8 mouse cellular contexts compared by ENCODE assay signal in genomic region chr4:126300916-126301583, GRCm38 (mm10). TPM values are rescaled to one million over a fixed set of nuclear protein-coding genes. Genes with fewer than 3 reads are reported as not detected.
DNase-seq lines count a peak whose midpoint lies in the region; ATAC-seq and TF ChIP-seq lines count a peak whose summit lies in the region.

No protein-coding gene starts in this region.

- H3K27ac ChIP-seq in gastrocnemius, adult 2 months, result peak overlapping the region; percentile 64
- no peak overlapping the region for H3K27ac ChIP-seq in forebrain, embryonic 12.5 days
- H3K27ac ChIP-seq in liver, embryonic 13.5 days, result no peak overlapping the region
- H3K27ac ChIP-seq in left cerebral cortex, adult 2 months, result no peak overlapping the region

- DNase-seq in gastrocnemius, adult 2 months, result peak; percentile 58
- DNase-seq in gastrocnemius, adult 8-10 months (ENCODE audit: low spot score in 2 of 2), result no peak
- DNase-seq in CD4-positive helper T cell, adult 2 months (ENCODE audit: low read depth, low spot score), result peak; percentile 49
- DNase-seq in liver, embryonic 13.5 days, result no peak
- no peak for DNase-seq in left cerebral cortex, adult 2 months (ENCODE audit: extremely low spot score in 1 of 2, low spot score in 2 of 2)
- DNase-seq in retina, postnatal 1 day, result no peak
- DNase-seq in adrenal gland, adult (ENCODE audit: inconsistent age in 2 of 2, low spot score in 1 of 2), result no peak

- peaks cover 84% of the 10 kb centered on the region for H3K27me3 ChIP-seq in forebrain, embryonic 12.5 days
- peaks cover 78% of the 10 kb centered on the region for H3K27me3 ChIP-seq in liver, embryonic 13.5 days

- H3K9ac ChIP-seq in forebrain, embryonic 12.5 days, result peak overlapping the region; percentile 29; the same call in 1 of the 2 replicates
- H3K9ac ChIP-seq in liver, embryonic 13.5 days, result no peak overlapping the region

- H3K4me2 ChIP-seq in forebrain, embryonic 12.5 days, result peak overlapping the region; percentile 42
- peak overlapping the region; percentile 56 for H3K4me2 ChIP-seq in liver, embryonic 13.5 days

- no peaks in the 10 kb centered on the region for H3K36me3 ChIP-seq in forebrain, embryonic 12.5 days (replicated peaks)
- no peaks in the 10 kb centered on the region for H3K36me3 ChIP-seq in liver, embryonic 13.5 days

- H3K4me1 ChIP-seq in forebrain, embryonic 12.5 days, result peaks cover 24% of the 10 kb centered on the region
- peaks cover 17% of the 10 kb centered on the region for H3K4me1 ChIP-seq in liver, embryonic 13.5 days (replicated peaks)

- WGBS in forebrain, embryonic 12.5 days, result under 1% methylated on average over 49 of the region's 50 CpGs
- 2% methylated on average over 50 of the region's 50 CpGs for WGBS in liver, embryonic 13.5 days (ENCODE audit: insufficient replicate concordance)

- intact Hi-C loops in gastrocnemius, adult 2 months (cut with DNase I), result no loop called here
- intact Hi-C loops in left cerebral cortex, adult 2 months (cut with DNase I), result no loop called here

- H3K4me3 ChIP-seq in gastrocnemius, adult 2 months, result peak overlapping the region; percentile 57
- peak overlapping the region; percentile 31 for H3K4me3 ChIP-seq in forebrain, embryonic 12.5 days (replicated peaks)
- H3K4me3 ChIP-seq in liver, embryonic 13.5 days (replicated peaks), result peak overlapping the region; percentile 30
- H3K4me3 ChIP-seq in left cerebral cortex, adult 2 months, result no peak overlapping the region

- ATAC-seq in forebrain, embryonic 12.5 days (ENCODE audit: low FRiP score), result no peak
- no peak for ATAC-seq in liver, embryonic 13.5 days (ENCODE audit: low read depth)

- no peak for TF ChIP-seq CTCF in gastrocnemius, adult 2 months (IDR thresholded peaks at IDR 0.05)
- TF ChIP-seq CTCF in left cerebral cortex, adult 2 months (IDR thresholded peaks at IDR 0.05), result no peak

- H3K9me3 ChIP-seq in forebrain, embryonic 12.5 days, result peaks cover 2% of the 10 kb centered on the region
- H3K9me3 ChIP-seq in liver, embryonic 13.5 days (replicated peaks), result 0 out of 2 replicates have a peak, but pooled peaks cover 1% of the 10 kb centered on the region

RNA-seq across cellular contexts. Expression of gene Col8a2, which starts 14.5 kb away (rescaled TPM):
- 1 to 10 TPM in 1 of 2 experiments, under 1 TPM in 1; 0.74 to 6.0 TPM for total RNA-seq in gastrocnemius, adult 2 months (2021)
- total RNA-seq in gastrocnemius, adult 8-10 months (2022), result 1 to 10 TPM in 2 of 4 experiments, under 1 TPM in 2; 0.46 to 1.6 (median 1.1) TPM
- 16.0 and 22.6 TPM in 2 replicates for polyA plus RNA-seq in forebrain, embryonic 12.5 days (2016; fragmentation: Nextera tagmentation; extraction: Ambion mirVana)
- 0.99 and 1.2 TPM in 2 replicates for polyA plus RNA-seq in liver, embryonic 13.5 days (2015; fragmentation: Nextera tagmentation; extraction: Ambion mirVana)
- total RNA-seq in left cerebral cortex, adult 2 months (2021), result 1 to 10 TPM; 1.9 to 3.0 TPM

RNA-seq across cellular contexts. Expression of gene Adprhl2, which starts 20.5 kb away (rescaled TPM):
- total RNA-seq in gastrocnemius, adult 2 months (2021), result 1 to 10 TPM; 9.3 to 9.5 TPM
- total RNA-seq in gastrocnemius, adult 8-10 months (2022), result 1 to 10 TPM; 8.1 to 9.5 (median 9.0) TPM
- 68.5 and 72.4 TPM in 2 replicates for polyA plus RNA-seq in forebrain, embryonic 12.5 days (2016; fragmentation: Nextera tagmentation; extraction: Ambion mirVana)
- polyA plus RNA-seq in liver, embryonic 13.5 days (2015; fragmentation: Nextera tagmentation; extraction: Ambion mirVana), result 30.4 and 30.9 TPM in 2 replicates
- total RNA-seq in left cerebral cortex, adult 2 months (2021), result 10 to 100 TPM; 29.5 to 29.9 TPM

RNA-seq across cellular contexts. Expression of gene Tekt2, which starts 24.4 kb away (rescaled TPM):
- under 1 TPM in 1 of 2 experiments, not detected in 1; 0.64 TPM for total RNA-seq in gastrocnemius, adult 2 months (2021)
- total RNA-seq in gastrocnemius, adult 8-10 months (2022), result under 1 TPM in 3 of 4 experiments, not detected in 1; 0.17 to 0.87 (median 0.40) TPM
- polyA plus RNA-seq in forebrain, embryonic 12.5 days (2016; fragmentation: Nextera tagmentation; extraction: Ambion mirVana), result 7.7 and 10.8 TPM in 2 replicates
- 0.51 and 0.53 TPM in 2 replicates for polyA plus RNA-seq in liver, embryonic 13.5 days (2015; fragmentation: Nextera tagmentation; extraction: Ambion mirVana)
- total RNA-seq in left cerebral cortex, adult 2 months (2021), result 1 to 10 TPM; 1.5 to 1.6 TPM

RNA-seq across cellular contexts. Expression of gene Trappc3, which starts 38.9 kb away (rescaled TPM):
- total RNA-seq in gastrocnemius, adult 2 months (2021), result 10 to 100 TPM; 18.6 to 24.3 TPM
- total RNA-seq in gastrocnemius, adult 8-10 months (2022), result 10 to 100 TPM; 19.7 to 23.2 (median 22.3) TPM
- 104 and 108 TPM in 2 replicates for polyA plus RNA-seq in forebrain, embryonic 12.5 days (2016; fragmentation: Nextera tagmentation; extraction: Ambion mirVana)
- 40.5 and 41.5 TPM in 2 replicates for polyA plus RNA-seq in liver, embryonic 13.5 days (2015; fragmentation: Nextera tagmentation; extraction: Ambion mirVana)
- total RNA-seq in left cerebral cortex, adult 2 months (2021), result 10 to 100 TPM; 77.0 to 87.5 TPM

RNA-seq across cellular contexts. Expression of gene Map7d1, which starts 44.9 kb away (rescaled TPM):
- total RNA-seq in gastrocnemius, adult 2 months (2021), result 100 to 1,000 TPM; 177 to 199 TPM
- 100 to 1,000 TPM; 138 to 195 (median 173) TPM for total RNA-seq in gastrocnemius, adult 8-10 months (2022)
- 104 and 105 TPM in 2 replicates for polyA plus RNA-seq in forebrain, embryonic 12.5 days (2016; fragmentation: Nextera tagmentation; extraction: Ambion mirVana)
- polyA plus RNA-seq in liver, embryonic 13.5 days (2015; fragmentation: Nextera tagmentation; extraction: Ambion mirVana), result 6.6 and 7.3 TPM in 2 replicates
- total RNA-seq in left cerebral cortex, adult 2 months (2021), result 100 to 1,000 TPM; 281 TPM

Comparison
In these comparisons a context has a peak if more than half of its experiments do, and no peak if none do; other contexts are left out.
1. DNase-seq: peak in gastrocnemius, adult 2 months (single experiment) and CD4-positive helper T cell, adult 2 months (single experiment); none in gastrocnemius, adult 8-10 months (0 of 2), liver, embryonic 13.5 days (single experiment), left cerebral cortex, adult 2 months (0 of 2), retina, postnatal 1 day (single experiment) and adrenal gland, adult (0 of 2).